Mouse (Mus musculus) MEL (cell line): ENCODE data around the gene Cdc42bpa. TPM values are rescaled to one million over a fixed set of nuclear protein-coding genes. Genes with fewer than 3 reads are reported as not detected.

Source experiments
- DNase-seq: peaks from one replicate; pipeline ENCODE4 v3.0.0; 2011; ENCODE audit warnings: low read depth, low spot score
- H3K27ac ChIP-seq: 2 replicates; pipeline ENCODE4 v1.5.1; 2012; ENCODE audit warnings: low read depth, mild to moderate bottlenecking, control low read depth, low read length, moderate library complexity; ENCODE audit not compliant: control insufficient read depth
- H3K27me3 ChIP-seq, 2 experiments: fragments of 150-350 bp in 1 of 2; sonication (generic) in 1 of 2; 2 replicates each; pipeline ENCODE4 v1.6.1; 2012; ENCODE audit warnings: low read length in 2 of 2, mild to moderate bottlenecking in 2 of 2, improper control_type of control experiment in 1 of 2, moderate library complexity in 1 of 2; ENCODE audit not compliant: insufficient read depth in 2 of 2, control insufficient read depth in 1 of 2
- H3K36me3 ChIP-seq, 2 experiments: 2 replicates each; pipeline ENCODE4 v1.6.1; 2012 to 2014; ENCODE audit warnings: low read length in 2 of 2, improper control_type of control experiment in 1 of 2, inconsistent platforms in 1 of 2, mild to moderate bottlenecking in 1 of 2; ENCODE audit not compliant: insufficient read depth in 2 of 2, control insufficient read depth in 1 of 2
- H3K4me1 ChIP-seq, 2 experiments: fragments of 150-350 bp in 1 of 2; sonication (generic) in 1 of 2; 2 replicates each; pipeline ENCODE4 v1.6.1; 2012; ENCODE audit warnings: low read length in 2 of 2, improper control_type of control experiment in 1 of 2, mild to moderate bottlenecking in 1 of 2; ENCODE audit not compliant: insufficient read depth in 2 of 2, control insufficient read depth in 1 of 2
- H3K4me3 ChIP-seq, 2 experiments: fragments of 150-350 bp in 1 of 2; sonication (generic) in 1 of 2; 2 replicates each; pipeline ENCODE4 v1.5.1; 2012; ENCODE audit warnings: low read depth in 2 of 2, low read length in 2 of 2, mild to moderate bottlenecking in 2 of 2, moderate library complexity in 2 of 2, control low read depth in 1 of 2, improper control_type of control experiment in 1 of 2; ENCODE audit not compliant: control insufficient read depth in 1 of 2, insufficient read depth in 1 of 2
- H3K79me2 ChIP-seq: 2 replicates; pipeline ENCODE4 v1.6.1; 2012; ENCODE audit warnings: mild to moderate bottlenecking, low read length, moderate library complexity; ENCODE audit not compliant: control insufficient read depth, poor library complexity, insufficient read depth
- H3K9ac ChIP-seq: 2 replicates; pipeline ENCODE4 v1.6.1; 2012; ENCODE audit warnings: low read depth, mild to moderate bottlenecking, control low read depth, low read length, moderate library complexity; ENCODE audit not compliant: control insufficient read depth, poor library complexity, severe bottlenecking
- H3K9me3 ChIP-seq: fragments of 150-350 bp; sonication (generic); replicated peaks from 2 replicates; pipeline ENCODE4 v1.6.1; 2012; ENCODE audit warnings: mild to moderate bottlenecking, low read length, improper control_type of control experiment, moderate library complexity; ENCODE audit not compliant: insufficient read depth
- CTCF ChIP-seq, 3 experiments: IDR thresholded peaks in 2 of 3; conservative IDR thresholded peaks in 1 of 3; 2 replicates each; pipeline ENCODE4 v1.5.1; 2011 to 2012; ENCODE audit warnings: low read length in 3 of 3, low read depth in 2 of 3, mild to moderate bottlenecking in 2 of 3, improper control_type of control experiment in 1 of 3, inconsistent platforms in 1 of 3, mixed read lengths in 1 of 3, moderate library complexity in 1 of 3; ENCODE audit not compliant: control insufficient read depth in 1 of 3, insufficient read depth in 1 of 3, poor library complexity in 1 of 3, severe bottlenecking in 1 of 3
- E2F4 ChIP-seq: IDR thresholded peaks from 2 replicates; pipeline ENCODE4 v1.6.1; 2011; ENCODE audit warnings: low read depth, low read length, improper control_type of control experiment, borderline replicate concordance
- GABPA ChIP-seq: IDR thresholded peaks from 2 replicates; pipeline ENCODE4 v1.6.1; 2012; ENCODE audit warnings: low read depth, mild to moderate bottlenecking, inconsistent platforms, low read length, improper control_type of control experiment, moderate library complexity
- KAT2A ChIP-seq: conservative IDR thresholded peaks from 2 replicates; pipeline ENCODE4 v1.6.1; 2012; ENCODE audit warnings: low read depth, low read length, improper control_type of control experiment, inconsistent platforms
- MAFK ChIP-seq: IDR thresholded peaks from 2 replicates; pipeline ENCODE4 v1.6.1; 2011; ENCODE audit warnings: low read depth, mild to moderate bottlenecking, low read length, improper control_type of control experiment, borderline replicate concordance
- MAZ ChIP-seq: IDR thresholded peaks from 2 replicates; pipeline ENCODE4 v1.6.1; 2012; ENCODE audit warnings: low read depth, mild to moderate bottlenecking, inconsistent platforms, low read length, improper control_type of control experiment
- MEF2A ChIP-seq: IDR thresholded peaks from 2 replicates; pipeline ENCODE4 v1.6.1; 2014; ENCODE audit warnings: low read depth, mild to moderate bottlenecking, inconsistent platforms, low read length, improper control_type of control experiment; ENCODE audit not compliant: poor library complexity, insufficient replicate concordance, severe bottlenecking; ENCODE audit errors: extremely low read depth
- MXI1 ChIP-seq: IDR thresholded peaks from 2 replicates; pipeline ENCODE4 v1.6.1; 2011; ENCODE audit warnings: mild to moderate bottlenecking, low read depth, low read length, improper control_type of control experiment
- MYC ChIP-seq: IDR thresholded peaks from 2 replicates; pipeline ENCODE4 v1.6.1; 2011; ENCODE audit warnings: low read depth, mild to moderate bottlenecking, low read length, improper control_type of control experiment, moderate library complexity
- NELFE ChIP-seq: IDR thresholded peaks from 2 replicates; pipeline ENCODE4 v1.6.1; 2011; ENCODE audit warnings: low read depth, low read length, improper control_type of control experiment
- POLR2AphosphoS2 ChIP-seq: IDR thresholded peaks from 2 replicates; pipeline ENCODE4 v1.6.1; 2011; ENCODE audit warnings: low read length, improper control_type of control experiment
- POLR2AphosphoS5 ChIP-seq: IDR thresholded peaks from 2 replicates; pipeline ENCODE4 v1.6.1; 2012; ENCODE audit warnings: low read depth, borderline replicate concordance, mild to moderate bottlenecking, inconsistent platforms, low read length, moderate library complexity, mixed read lengths
- SMC3 ChIP-seq: IDR thresholded peaks from 2 replicates; pipeline ENCODE4 v1.6.1; 2011; ENCODE audit warnings: low read depth, low read length, improper control_type of control experiment
- ZKSCAN1 ChIP-seq: IDR thresholded peaks from 2 replicates; pipeline ENCODE4 v1.6.1; 2012; ENCODE audit warnings: low read depth, mild to moderate bottlenecking, inconsistent platforms, low read length, improper control_type of control experiment, moderate library complexity
- polyA plus RNA-seq, 2 experiments: library from polyadenylated mRNA; stranded (reverse) in 1 of 2; unstranded in 1 of 2; fragments of >175 nt in 1 of 2; fragments of >200 nt in 1 of 2; gene quantifications; 2 replicates each; pipeline versions ENCODE4 v1.2.1 to v1.2.4; 2012; ENCODE audit warnings: low replicate concordance in 2 of 2, low read depth in 1 of 2; ENCODE audit not compliant: insufficient read length in 2 of 2, insufficient read depth in 1 of 2, missing spikeins in 1 of 2
- total RNA-seq: library from RNA; depleted of rRNA; stranded (reverse); fragments of 300-350 nt; gene quantifications from 2 replicates; pipeline ENCODE4 v1.2.3, GENCODE M21; 2012

The Cdc42bpa gene
- total and polyA plus RNA-seq, 3 experiments = 7.7 to 14.6 TPM; not detected in 1

DNA sequence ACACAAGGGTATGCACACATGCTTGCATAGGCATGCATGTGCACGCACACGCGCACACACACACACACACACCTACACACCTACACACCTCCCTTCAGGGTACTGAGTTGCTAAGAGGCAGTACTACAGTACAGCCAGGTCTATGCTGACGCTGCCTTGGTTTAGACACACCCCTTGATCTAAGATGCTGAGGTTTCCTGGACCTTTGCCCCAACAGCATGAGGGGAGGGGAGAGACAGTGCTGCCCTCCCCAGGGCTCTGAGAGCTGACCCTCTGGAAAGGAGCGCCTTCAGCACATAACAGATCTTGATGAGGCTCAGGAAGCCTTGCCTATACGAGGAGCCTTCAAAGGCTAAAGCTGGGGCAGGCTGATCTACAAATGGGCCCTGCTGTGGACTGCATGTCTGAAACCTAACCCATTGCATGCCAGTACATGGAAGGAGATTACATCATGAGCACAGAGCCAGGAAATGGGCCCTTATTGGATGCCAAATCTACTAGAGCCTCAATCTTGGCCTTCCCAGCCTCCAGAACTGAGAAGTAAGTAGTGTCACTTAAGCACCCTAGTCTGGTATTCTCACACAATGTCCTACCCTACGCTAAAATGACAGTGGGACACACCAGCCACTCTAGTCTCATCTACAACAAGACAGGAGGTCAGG is 221.2 kb downstream of the Cdc42bpa start:
- H3K36me3 ChIP-seq = no peaks in the 10 kb centered on the region
- no peak for DNase-seq
- H3K27me3 ChIP-seq = no peaks in the 10 kb centered on the region
- H3K27ac ChIP-seq = no peak overlapping the region
- TF ChIP-seq MYC (no peak), MAFK (no peak), KAT2A (no peak), SMC3 (no peak), NELFE (no peak)
- H3K9me3 ChIP-seq = no peaks in the 10 kb centered on the region
- no peaks in the 10 kb centered on the region; a peak in 1 of 4 replicates for H3K4me1 ChIP-seq
- no peak overlapping the region for H3K9ac ChIP-seq
- no peak overlapping the region for H3K4me3 ChIP-seq
- no peaks in the 10 kb centered on the region for H3K79me2 ChIP-seq

DNA sequence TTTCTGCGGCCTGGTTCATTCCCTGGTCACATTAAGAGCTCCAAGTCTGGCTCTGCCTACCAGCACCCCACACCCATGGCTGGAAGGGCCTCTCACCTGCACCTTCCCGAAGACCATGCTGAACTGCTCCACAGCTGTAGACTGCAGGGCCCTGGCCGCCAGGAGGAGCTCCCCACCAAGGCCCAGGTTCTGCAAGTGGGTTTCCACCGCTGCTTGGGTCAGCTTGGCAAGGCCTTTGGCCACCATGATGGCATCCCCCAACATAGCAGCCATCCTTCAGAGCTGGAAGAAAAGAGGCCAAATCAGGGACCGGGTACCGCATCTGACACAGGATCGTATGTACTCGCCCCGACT is 221.7 kb downstream of the Cdc42bpa start:
- no peaks in the 10 kb centered on the region; a peak in 1 of 4 replicates for H3K4me1 ChIP-seq
- no peaks in the 10 kb centered on the region for H3K9me3 ChIP-seq
- DNase-seq = no peak
- no peaks in the 10 kb centered on the region for H3K36me3 ChIP-seq
- H3K79me2 ChIP-seq = no peaks in the 10 kb centered on the region
- H3K4me3 ChIP-seq = no peak overlapping the region
- no peaks in the 10 kb centered on the region for H3K27me3 ChIP-seq
- TF ChIP-seq MAFK (no peak), CTCF (IDR thresholded peaks at IDR 0.05 in 2 of 3, conservative IDR thresholded peaks at IDR 0.05 in 1 of 3; ENCODE audit: control insufficient read depth in 1 of 3, insufficient read depth in 1 of 3, low read depth in 2 of 3, low read length in 3 of 3, poor library complexity in 1 of 3, severe bottlenecking in 1 of 3) (peak in 1 of 3 experiments; percentile 24; a peak in 2 of 6 replicates)
- no peak overlapping the region for H3K9ac ChIP-seq
- no peak overlapping the region for H3K27ac ChIP-seq

DNA sequence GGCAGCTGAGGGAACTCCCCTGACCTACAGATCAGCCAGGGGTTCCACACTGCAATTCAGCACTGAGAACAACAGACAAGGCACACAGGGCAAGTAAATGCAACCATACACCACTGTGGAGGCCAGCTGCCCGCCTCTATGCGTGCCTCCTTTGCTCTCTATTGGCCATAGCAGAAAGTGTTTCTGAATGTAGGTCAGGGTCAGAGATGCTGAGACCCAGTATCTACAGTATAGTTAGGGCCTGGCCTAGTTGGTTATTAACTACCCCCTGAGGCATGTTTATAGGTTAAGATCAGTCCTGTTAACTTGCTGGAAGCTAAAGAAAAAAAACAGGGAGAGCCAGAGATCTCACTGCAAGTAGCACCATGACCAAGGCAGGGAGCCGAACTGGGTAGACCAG is 222.5 kb downstream of the Cdc42bpa start:
- Histone ChIP-seq H3K79me2 (no peaks in the 10 kb centered on the region), H3K27me3 (no peaks in the 10 kb centered on the region), H3K4me3 (no peak overlapping the region), H3K4me1 (no peaks in the 10 kb centered on the region), H3K27ac (no peak overlapping the region), H3K9me3 (no peaks in the 10 kb centered on the region), H3K36me3 (no peaks in the 10 kb centered on the region), H3K9ac (no peak overlapping the region)
- no peak for DNase-seq
- TF ChIP-seq MXI1 (no peak), POLR2AphosphoS5 (no peak), NELFE (no peak), MAFK (no peak), POLR2AphosphoS2 (no peak), GABPA (no peak), CTCF (IDR thresholded peaks at IDR 0.05 in 2 of 3, conservative IDR thresholded peaks at IDR 0.05 in 1 of 3; ENCODE audit: control insufficient read depth in 1 of 3, insufficient read depth in 1 of 3, low read depth in 2 of 3, low read length in 3 of 3, poor library complexity in 1 of 3, severe bottlenecking in 1 of 3) (no peak), E2F4 (no peak), MAZ (no peak), ZKSCAN1 (no peak), MEF2A (no peak)
- TF ChIP-seq, all 39 proteins: peak for 0
